Mouse (Mus musculus): ENCODE results near the gene Ppdpf.

Gene Ppdpf

DNA sequence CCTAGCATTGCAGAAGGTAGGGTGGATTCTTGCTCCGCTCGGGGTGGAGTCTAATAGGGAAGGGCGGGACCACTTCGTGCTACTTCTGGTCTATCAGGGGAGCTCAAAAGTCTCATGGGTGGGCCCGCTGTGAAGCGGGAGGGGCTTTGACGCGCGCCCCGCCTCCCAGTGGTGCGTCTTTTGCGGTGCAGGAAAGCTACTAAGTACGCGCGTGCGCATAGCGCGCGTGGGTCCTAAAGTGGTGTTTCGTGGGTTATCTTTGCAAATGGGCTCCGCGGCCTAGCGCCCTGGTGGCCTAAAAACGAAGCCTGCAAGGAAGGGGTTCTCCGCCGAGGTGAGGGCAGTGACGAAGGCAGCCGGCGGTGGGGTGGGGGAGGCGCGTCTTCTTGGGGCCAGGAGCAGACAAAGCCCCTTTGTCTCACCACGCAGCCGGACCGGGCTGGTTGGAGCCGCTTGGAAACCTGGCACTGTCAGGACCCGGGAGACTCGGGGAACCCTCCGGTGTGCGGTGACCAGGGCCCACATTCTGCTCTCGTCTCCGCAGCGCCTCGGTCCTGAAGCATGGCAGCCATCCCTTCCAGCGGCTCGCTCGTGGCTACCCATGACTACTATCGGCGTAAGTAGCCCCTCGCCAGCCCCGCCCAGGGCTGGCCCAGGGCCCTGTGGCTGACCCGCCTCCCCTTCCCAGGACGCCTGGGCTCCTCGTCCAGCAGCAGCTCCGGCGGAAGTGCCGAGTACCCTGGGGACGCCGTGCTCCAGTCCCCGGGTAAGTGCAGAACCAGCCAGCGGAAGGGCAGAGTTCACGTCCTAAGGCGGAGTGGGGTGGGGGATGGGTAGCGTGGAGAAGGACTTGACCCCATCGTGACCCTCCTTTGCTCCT is at the start of gene Ppdpf:
TSS of gene Ppdpf (plus strand) at position 127 of the 880 bp plus-strand sequence.
- under 1% methylated on average over 64 of the region's 64 CpGs for WGBS

DNA sequence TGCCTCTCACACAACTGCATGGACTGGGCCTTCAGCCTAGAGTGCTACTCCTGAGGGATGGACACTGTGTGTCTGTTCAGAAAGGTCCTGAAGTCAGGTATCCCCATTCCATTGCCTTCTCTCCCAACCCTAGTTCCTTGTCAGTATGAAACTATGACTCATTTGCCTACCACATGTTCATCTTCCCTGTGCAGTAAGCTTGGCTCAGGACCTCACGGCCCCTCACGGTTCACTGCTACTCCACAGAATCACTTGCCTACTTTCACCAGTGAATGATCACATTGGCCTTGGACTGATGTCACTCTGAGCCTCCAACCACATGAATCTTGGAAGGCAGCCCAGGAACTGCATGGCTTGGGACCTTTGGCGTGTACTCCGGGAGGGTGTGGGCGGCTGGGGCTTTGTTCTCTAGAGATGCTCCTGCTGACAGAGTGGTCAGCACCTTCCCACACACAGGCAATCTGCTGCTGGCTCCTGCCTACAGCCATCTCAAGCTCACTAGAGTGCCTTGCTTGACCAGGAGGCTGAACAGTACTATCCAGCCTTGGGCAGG is 47.3 kb upstream of the Ppdpf start:
- 38% methylated on average over 5 of the region's 5 CpGs for WGBS

- WGBS: 24% methylated on average over 8 of the region's 8 CpGs
Measured at GRCm38 (mm10) chr2:181142703-181143135, 44.3 kb upstream of the Ppdpf start.

DNA sequence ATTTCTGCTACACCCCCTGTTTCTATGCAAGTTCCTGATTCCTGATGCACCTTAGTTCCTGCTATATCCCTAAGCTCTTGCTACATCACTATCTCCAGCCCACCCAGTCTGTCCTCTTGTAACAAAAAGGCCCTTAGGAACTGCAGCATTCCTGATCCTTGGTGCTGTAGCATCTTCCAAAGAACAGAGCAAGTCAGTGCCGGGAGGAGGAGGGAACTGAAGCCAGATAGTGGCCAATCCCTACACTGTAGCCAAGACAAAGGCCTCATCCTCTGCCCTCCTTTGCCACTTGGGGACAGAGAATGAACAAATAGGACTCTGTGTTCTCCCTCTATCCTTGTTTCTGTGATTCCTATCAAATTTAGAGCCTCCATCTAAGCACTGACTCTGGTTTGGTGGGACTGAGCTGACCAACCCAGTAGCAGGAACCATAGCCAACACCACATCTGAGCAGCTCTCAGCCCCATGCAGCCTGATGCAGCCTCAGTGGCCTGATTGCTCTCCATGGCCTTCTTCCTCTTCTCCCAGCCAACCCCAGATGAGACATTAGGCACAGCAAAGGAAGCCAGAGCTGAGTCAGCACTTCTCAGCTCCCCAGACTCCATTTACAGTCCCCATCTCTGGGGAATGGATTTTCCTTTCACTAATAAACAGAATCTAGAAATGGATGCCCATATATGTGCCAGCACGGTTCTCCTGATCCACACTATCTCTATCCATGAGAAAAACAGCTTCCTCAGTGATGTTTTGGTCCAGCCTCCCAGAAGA is 43.4 kb upstream of the Ppdpf start:
- WGBS: 38% methylated on average over 2 of the region's 2 CpGs

GRCm38 (mm10) chr2:181144675-181145074 is 42.4 kb upstream of the Ppdpf start:
- 79% methylated on average over 2 of the region's 2 CpGs for WGBS

- 37% methylated on average over 4 of the region's 4 CpGs for WGBS
Measured at GRCm38 (mm10) chr2:181146976-181147545, 40.0 kb upstream of the Ppdpf start.

DNA sequence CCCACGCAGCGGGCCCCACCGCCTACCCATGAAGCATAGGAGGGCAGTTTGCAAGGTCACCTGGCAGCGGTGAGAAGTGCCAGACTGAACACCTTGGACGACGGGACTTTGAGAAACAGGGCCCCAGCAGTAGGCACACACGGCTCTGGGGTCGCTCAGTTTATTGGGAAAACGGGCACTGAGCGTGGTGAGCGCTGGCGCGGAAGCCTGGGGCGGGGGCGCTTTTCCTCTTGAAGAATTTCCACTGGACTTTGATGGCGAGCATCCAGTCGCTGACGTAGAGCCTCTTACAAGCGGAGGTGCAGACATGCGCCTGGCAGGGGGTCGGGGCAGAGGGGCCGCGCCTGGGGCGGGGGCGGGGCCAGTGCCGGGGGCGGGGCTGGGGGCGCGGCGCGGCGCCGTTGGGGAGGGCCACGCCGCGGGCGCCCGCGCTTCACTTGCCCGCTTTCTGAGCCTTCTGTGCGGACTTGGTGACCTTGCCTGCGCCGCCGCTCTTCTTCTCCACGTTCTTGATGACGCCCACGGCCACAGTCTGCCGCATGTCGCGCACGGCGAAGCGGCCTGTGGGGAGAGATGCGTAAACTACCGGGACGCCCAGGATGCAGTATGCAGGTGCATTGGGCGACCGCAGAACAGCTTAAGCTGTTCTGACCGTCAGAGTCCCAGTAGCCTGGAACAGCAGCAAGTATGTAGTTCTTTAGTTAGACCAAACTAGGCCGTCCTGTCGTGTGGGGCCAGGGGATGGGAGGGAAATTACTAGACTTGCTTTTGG is 39.3 kb upstream of the Ppdpf start:
- WGBS: 4% methylated on average over 51 of the region's 61 CpGs

DNA sequence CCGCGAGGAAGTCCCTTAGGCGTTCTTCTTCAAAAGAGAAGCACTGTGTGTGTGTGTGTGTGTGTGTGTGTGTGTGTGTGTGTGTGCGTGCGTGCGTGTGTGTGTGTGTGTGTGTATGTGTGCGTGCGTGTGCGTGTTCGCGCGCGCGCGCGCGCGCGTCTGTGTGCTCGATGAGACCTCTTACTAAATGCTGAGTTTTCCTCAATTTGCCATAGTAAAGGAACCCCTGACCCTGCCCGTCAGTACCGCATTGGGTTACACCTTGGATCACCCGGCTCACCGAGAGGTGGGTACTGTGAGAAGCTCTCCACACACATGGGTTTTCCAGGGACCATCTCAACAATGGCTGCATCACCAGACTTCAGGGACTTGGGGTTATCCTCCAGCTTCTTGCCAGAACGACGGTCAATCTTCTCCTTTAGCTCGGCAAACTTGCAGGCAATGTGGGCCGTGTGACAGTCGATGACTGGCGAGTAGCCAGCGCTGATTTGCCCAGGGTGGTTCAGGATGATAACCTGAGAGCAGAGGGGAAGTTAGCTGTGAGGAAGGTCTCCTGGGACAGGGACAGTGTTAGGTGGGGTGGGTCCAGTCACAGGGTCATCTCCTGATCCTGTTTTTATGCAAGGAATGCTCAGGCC is 38.6 kb upstream of the Ppdpf start:
- WGBS: 13% methylated on average over 31 of the region's 31 CpGs

DNA sequence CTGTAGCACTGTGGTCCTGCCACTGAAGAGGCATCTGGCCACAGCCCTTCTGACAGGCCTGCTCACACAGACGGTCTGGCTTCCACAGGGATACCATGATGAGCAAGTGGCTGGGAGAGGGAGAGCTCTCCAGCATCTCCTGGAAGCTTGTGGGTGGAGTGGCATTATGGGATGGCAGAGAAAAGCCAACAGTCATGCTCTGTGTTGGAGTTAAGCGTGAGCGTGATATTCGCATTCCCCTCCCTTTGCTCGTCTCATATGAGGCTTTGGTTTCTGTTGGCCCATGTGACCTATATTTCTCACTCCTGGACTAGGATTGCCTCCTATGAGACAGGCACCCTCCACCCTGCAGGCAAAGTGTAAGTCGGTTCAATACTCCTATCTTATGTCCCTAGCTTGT is 36.8 kb upstream of the Ppdpf start:
- WGBS: 45% methylated on average over 6 of the region's 6 CpGs

GRCm38 (mm10) chr2:181152701-181153100 is 34.3 kb upstream of the Ppdpf start:
- 52% methylated on average over 17 of the region's 17 CpGs for WGBS

GRCm38 (mm10) chr2:181153131-181153530 is 33.9 kb upstream of the Ppdpf start:
- 52% methylated on average over 1 of the region's 1 CpGs for WGBS

- WGBS: 15% methylated on average over 1 of the region's 1 CpGs
Measured at GRCm38 (mm10) chr2:181153837-181154236, 33.2 kb upstream of the Ppdpf start.

DNA sequence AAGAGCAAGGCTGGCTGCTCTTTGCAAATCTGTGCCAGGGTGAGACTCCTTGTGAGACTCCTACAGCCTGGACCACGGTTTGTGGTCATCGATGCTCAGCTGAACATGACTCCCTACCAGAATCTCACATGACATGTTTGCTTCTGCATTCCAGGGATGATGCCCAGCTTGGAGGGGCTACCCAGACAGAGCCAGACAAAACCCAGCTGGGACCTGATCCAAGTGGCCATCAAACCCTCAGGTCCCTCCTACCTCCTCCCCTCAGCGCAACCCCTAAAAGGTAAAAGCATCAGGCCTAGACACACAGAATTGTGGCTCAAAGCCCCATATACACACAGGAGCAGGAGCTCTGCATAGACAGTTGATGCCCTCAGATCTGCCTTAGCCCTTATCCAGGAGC is 32.7 kb upstream of the Ppdpf start:
- 46% methylated on average over 3 of the region's 3 CpGs for WGBS

- WGBS: 50% methylated on average over 8 of the region's 8 CpGs
Measured at GRCm38 (mm10) chr2:181154831-181155415, 32.1 kb upstream of the Ppdpf start.

DNA sequence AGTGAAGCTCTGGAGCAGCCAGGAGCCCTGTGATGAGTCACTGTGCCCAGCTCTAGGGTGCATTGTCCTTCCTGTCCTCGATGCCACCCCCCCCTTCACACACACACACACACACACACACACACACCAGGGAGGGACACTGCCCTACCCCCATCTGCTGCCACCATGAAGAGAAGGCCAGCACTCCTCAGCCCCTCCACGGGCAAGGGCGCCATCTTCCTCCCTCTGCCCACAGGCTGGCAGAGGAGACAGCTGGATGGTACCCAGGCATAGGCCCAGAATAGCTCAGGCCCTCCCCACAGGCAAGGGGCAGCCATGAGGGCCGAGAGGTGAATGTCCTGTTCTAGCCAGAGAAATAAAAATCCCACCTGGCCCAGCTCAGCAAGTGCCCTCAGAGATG is 31.2 kb upstream of the Ppdpf start:
- 15% methylated on average over 4 of the region's 4 CpGs for WGBS

- 3% methylated on average over 55 of the region's 55 CpGs for WGBS
Measured at GRCm38 (mm10) chr2:181156248-181157121, 30.6 kb upstream of the Ppdpf start, which contains the start of gene Eef1a2. Eef1a2 (minus strand) TSS chr2:181157014.

GRCm38 (mm10) chr2:181157180-181157579 is 29.9 kb upstream of the Ppdpf start:
- WGBS: 65% methylated on average over 4 of the region's 4 CpGs

- WGBS: 49% methylated on average over 6 of the region's 6 CpGs
Measured at GRCm38 (mm10) chr2:181157716-181158302, 29.2 kb upstream of the Ppdpf start.

DNA sequence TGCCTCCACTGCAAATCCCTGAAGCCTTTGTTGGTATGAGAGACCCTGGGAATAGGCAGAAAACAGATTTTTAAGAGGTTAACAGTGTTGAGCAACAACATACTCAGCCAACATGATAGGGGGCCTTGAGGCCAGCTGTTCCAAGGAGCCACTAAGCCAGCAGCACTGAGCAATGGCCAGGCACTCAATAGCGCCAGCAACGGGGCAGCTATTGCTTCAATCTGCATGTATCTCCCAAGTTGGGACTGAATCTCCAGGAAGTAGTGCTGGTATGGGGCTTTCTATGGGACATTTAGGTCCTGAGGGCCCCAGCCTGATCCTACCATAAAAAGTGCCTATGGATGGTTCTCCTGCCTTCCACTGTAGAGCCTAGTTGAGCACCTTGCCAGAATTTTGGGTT is 28.6 kb upstream of the Ppdpf start:
- 69% methylated on average over 2 of the region's 2 CpGs for WGBS

Data from cerebral cortex, adult 2 months (tissue).